Mouse (Mus musculus) forebrain, embryonic 16.5 days (tissue): ENCODE measurements around the gene Nampt. TPM values are rescaled to one million over a fixed set of nuclear protein-coding genes. Genes with fewer than 3 reads are reported as not detected.

Source experiments
- polyA plus RNA-seq: library from polyadenylated mRNA; unstranded; fragments of >200 nt; fragmentation: Nextera tagmentation; extraction: Ambion mirVana; gene quantifications from 2 replicates; pipeline ENCODE4 v1.2.1, GENCODE M21; 2015

Gene Nampt
- polyA plus RNA-seq, 1 experiment from 2014 or later = 39.4 TPM

Other genes with a start within 250 kb of the Nampt start
- 37.8 and 47.8 TPM in 2 replicates for gene Sypl, start 134.3 kb downstream of the Nampt start, polyA plus RNA-seq